Mouse (Mus musculus): ENCODE results near the gene Calhm3.
"Not testable (repeated sequence)": the region's sequence is repeated elsewhere in the genome, so short reads cannot be mapped to it uniquely, and the experiment has no call there.

Calhm3 gene

DNA sequence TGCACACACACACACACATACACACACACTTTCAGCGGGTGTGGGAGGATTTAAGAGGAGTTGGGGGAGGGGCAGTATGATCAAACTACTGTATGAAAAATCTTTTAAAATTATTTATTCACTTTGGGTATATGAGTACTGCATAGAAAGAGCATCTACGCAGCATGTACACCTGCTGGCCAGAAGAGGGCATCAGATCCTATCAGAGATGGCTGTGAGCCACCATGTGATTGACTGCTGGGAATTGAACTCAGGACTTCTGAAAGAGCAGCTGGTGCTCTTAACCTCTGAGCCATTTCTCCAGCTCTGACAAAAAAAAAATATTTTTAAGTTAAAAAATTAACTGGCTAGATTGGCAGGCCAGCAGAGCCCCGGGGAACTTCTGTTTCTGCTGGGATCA is 17.0 kb upstream of the Calhm3 start:
- in situ Hi-C loops (cut with MboI; ENCODE audit: low pct_unique_long_range_greater_than_20kb in 1 of 2, low sequenced_read_pairs in 2 of 2, unreplicated experiment in 1 of 2), result loop anchor here in 1 of 2 experiments (10.0 kb wide), 1 partner anchor 160 kb away; no protein-coding TSS in a partner anchor

DNA sequence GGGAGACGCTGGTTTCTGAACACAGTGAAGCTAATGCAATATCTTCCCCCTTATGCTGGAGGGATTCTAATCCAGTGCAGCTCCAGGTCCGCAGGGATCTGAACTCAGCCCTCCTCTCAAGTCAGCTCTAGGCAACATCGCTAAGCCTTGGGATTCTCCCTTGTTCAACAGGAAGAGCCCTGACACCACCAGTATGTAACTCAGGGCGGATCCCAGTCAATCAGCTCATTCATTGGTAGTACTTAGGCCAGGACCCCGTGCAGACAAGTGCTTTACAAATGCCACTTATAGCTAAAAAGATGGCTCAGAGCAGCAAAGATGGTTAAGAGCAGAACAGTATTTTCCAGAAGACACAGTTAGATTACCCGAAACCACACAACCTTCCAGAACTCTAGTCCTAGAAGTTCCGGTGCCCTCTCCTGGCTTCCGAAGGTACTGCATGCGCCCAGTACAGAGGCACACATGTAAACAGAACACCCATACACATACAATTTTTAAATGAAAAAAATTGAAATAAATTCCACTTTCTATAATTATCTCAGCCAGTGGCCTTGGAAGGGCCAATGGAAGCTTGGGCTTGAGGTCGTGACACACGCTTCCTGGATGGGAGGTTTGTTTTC is 11.3 kb upstream of the Calhm3 start:
- in situ Hi-C loops (cut with MboI; ENCODE audit: low pct_unique_long_range_greater_than_20kb in 1 of 2, low sequenced_read_pairs in 2 of 2, unreplicated experiment in 1 of 2), result loop anchor here (5.0 to 10.0 kb wide), 3 partner anchors 42 to 294 kb away; no protein-coding TSS in a partner anchor

DNA sequence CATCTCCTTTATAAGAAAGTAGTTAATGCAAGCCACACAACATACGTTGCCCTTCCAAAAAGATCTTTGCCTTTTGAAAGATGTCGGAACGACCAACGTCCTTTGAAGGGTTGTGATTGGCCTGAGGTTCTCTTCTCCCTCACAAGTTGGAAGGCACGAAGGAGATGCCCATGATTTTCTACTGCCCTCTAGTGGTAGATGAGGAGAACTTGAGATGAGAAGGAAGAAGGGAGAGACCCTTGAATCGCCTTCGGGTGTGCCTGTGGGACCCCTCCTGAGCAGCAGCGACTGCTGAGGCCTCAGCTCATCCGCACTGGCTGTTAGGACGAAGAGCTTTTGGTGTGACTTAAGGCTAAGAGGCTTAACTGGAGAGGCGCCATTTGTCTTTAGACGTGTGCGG is 10.7 kb upstream of the Calhm3 start:
- in situ Hi-C loops (cut with MboI; ENCODE audit: low pct_unique_long_range_greater_than_20kb in 1 of 2, low sequenced_read_pairs in 2 of 2, unreplicated experiment in 1 of 2), result loop anchor here (5.0 to 10.0 kb wide), 3 partner anchors 41 to 293 kb away; no protein-coding TSS in a partner anchor

DNA sequence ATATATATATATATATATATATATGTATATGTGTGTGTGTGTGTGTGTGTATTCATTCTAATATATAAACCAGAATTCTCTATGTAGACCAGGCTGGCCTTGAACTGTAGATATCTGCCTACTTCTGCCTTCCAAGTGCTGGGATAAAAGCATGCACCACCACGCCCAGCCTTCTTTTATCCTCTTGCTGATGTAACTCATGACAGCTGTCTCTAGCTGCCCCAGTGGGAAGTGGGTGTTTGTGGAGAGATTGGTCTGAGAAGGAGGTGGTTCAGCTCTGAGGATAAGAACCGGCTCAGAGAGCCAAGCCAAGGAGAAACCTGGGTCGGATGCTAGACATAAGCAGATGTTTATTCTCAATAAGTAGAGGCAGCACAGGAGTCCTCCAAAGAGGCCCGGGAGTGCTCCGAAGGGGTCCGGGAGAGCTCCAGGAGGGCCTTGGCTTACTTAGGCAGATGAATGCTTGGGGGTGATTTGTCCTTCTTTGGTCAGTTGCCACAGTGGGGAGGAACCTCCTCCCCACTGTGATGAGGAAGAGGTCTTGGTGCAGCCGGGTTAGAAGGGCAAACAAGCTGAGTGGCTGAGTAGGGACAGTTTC is 10.2 kb upstream of the Calhm3 start:
- in situ Hi-C loops (cut with MboI; ENCODE audit: low pct_unique_long_range_greater_than_20kb in 1 of 2, low sequenced_read_pairs in 2 of 2, unreplicated experiment in 1 of 2), result loop anchor here (5.0 to 10.0 kb wide), 3 partner anchors 40 to 293 kb away; no protein-coding TSS in a partner anchor

DNA sequence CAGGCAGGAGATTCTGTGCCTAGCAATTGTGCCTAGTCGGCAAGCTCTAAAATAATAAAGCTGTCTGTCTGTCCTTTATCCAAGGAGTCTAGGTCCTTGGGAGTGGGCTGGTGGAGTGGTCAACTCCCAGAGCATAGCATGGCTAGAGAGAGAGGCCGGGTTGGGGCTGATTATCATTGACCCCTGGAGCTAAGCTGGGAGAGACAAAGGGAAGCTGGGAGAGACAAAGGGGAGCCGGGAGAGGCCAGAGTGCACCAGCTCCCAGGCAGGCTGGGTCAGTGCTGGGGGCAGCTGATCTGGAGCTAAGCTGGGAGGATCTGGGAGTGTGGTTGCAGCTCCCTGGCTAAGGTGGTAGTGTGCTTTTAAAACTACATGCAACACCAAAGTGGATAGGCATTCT is 9.2 kb upstream of the Calhm3 start:
- in situ Hi-C loops (cut with MboI; ENCODE audit: low pct_unique_long_range_greater_than_20kb in 1 of 2, low sequenced_read_pairs in 2 of 2, unreplicated experiment in 1 of 2), result loop anchor here (5.0 to 10.0 kb wide), 3 partner anchors 39 to 292 kb away; no protein-coding TSS in a partner anchor

DNA sequence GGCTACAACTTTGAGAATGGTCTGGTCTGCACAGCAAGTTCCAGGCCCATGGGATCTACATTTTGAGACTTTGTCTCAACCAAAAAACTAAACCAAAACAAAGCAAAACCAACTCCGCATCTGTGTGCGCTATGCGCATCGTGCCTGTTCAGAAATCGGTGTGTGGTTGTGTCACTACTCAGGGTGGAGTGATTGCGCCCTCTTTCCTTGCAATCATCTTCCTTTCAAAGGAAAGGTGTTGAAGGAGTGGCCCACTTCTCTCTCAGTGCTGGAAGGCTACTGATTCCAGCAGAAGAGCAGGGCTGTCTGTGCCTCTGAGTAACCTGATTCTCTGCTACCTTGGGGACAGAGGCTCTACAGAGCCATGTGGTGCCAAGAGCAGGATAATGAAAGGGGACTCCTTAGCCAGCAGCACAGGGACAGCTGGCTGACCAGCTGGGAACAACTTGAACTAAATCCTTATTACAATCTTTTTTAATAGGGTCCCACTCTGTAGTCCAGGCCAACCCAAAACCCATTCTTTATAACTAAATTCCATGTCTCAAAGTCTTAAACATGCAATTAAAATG is 5.7 kb upstream of the Calhm3 start:
- in situ Hi-C loops (cut with MboI; ENCODE audit: low pct_unique_long_range_greater_than_20kb in 1 of 2, low sequenced_read_pairs in 2 of 2, unreplicated experiment in 1 of 2), result loop anchor here (10.0 kb wide), 2 partner anchors 48 to 288 kb away; no protein-coding TSS in a partner anchor

DNA sequence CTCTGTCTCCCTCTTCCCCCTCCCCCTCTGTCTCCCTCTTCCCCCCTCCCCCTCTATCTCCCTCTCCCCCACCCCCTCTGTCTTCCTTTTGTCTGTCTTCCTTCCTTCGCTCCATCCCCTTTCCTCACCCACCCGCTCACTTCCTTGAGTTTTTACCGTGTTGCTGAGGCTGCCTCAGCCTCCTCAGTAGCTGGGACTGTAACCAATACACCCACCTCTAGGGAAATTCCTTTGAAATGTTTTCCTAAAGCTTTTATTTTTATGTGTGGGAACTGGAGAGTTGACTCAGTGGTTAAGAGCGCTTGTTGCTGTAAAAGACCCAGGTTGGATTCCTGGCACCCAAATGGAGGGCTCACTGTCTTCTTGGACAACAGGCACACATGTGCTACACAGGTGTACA is 4.1 kb upstream of the Calhm3 start:
- in situ Hi-C loops (cut with MboI; ENCODE audit: low pct_unique_long_range_greater_than_20kb in 1 of 2, low sequenced_read_pairs in 2 of 2, unreplicated experiment in 1 of 2), result loop anchor here (10.0 kb wide), 2 partner anchors 47 to 287 kb away; no protein-coding TSS in a partner anchor

DNA sequence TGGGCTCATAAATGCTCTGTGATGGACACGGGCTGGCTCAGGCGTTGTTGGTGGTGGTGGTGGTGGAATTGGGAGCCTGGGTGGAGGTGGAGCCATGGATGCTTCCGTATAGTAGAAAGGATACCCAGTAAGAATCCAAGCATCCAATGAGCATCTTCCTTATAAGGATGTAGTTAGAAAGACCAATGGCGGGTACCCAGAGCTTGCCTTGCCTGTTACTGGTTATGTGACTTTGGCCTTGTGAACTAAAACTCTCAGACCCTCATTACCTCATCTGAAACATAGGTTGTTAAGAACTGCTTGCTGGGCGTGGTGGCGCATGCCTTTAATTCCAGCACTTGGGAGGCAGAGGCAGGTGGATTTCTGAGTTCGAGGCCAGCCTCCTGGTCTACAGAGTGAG is 3.8 kb downstream of the Calhm3 start:
- in situ Hi-C loops (cut with MboI; ENCODE audit: low pct_unique_long_range_greater_than_20kb in 1 of 2, low sequenced_read_pairs in 2 of 2, unreplicated experiment in 1 of 2), result no loop called here

DNA sequence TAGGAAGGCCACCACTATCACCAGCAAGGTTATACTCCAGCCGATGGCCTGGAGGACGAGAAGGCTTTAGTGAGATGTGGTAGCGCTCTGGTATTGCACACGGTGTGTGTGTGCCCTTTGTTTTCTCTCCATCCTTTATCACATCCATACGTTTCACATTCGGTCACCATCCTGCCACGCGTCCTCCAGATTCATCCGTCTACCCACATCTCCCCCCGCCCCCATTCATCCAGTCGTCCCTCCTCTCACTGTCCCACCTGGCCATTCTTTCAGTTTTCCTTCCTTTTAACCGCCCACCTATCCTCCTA is 5.5 kb downstream of the Calhm3 start:
- in situ Hi-C loops (cut with MboI; ENCODE audit: low pct_unique_long_range_greater_than_20kb in 1 of 2, low sequenced_read_pairs in 2 of 2, unreplicated experiment in 1 of 2), result no loop called here

DNA sequence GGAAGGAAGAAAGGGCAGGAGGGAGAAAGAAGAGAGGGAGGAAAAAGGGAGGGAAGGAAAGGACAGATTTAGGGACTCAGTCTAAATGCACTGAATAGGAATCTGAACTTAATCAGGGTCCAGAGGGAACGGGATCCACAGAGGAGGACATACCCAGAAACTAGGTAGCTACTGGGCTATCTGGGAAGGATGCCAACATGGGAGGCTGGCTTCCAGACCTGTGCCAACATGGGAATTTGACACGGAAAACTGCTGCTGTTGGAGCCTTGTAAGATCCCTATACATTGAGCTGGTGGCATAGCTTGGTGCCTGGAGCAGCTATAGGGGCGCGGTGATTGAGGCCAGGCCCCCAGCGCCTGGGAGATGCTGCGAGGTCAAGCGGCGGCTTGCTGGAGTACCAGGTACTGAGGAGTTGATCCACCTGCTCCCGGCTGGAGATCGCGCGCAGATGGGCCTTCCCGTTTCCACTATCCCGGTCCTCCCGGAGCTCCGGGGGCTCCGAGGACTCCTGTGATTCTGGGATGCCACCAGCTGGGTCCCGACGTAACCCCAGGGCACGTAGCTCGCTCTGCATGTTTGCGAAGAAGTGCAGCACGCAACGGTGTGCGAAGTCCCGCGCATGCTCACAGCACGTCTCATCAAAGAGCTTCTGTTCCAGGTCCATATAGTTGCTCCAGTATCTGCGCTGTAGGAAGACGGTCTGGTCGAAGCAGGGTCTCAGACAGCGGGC is 6.1 kb downstream of the Calhm3 start:
- in situ Hi-C loops (cut with MboI; ENCODE audit: low pct_unique_long_range_greater_than_20kb in 1 of 2, low sequenced_read_pairs in 2 of 2, unreplicated experiment in 1 of 2), result no loop called here

DNA sequence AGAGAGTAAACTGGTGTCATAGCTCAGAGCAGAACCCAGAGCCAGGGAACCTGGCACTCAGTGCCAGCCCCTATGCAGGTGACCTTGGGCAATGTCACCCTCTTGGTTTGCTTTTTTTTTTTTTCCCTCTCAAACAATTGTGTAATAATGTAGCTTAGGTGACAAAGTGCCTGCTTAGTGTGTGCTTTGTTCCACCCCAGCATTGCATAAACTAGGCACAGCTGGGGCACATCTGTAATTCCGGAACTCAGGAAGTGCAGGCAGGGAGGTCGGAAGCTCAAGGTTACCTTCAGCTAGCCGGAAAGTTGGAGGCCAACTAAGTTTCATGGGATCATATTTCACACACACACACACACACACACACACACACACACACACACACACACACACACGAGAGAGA is 7.7 kb downstream of the Calhm3 start:
- in situ Hi-C loops (cut with MboI; ENCODE audit: low pct_unique_long_range_greater_than_20kb in 1 of 2, low sequenced_read_pairs in 2 of 2, unreplicated experiment in 1 of 2), result no loop called here

DNA sequence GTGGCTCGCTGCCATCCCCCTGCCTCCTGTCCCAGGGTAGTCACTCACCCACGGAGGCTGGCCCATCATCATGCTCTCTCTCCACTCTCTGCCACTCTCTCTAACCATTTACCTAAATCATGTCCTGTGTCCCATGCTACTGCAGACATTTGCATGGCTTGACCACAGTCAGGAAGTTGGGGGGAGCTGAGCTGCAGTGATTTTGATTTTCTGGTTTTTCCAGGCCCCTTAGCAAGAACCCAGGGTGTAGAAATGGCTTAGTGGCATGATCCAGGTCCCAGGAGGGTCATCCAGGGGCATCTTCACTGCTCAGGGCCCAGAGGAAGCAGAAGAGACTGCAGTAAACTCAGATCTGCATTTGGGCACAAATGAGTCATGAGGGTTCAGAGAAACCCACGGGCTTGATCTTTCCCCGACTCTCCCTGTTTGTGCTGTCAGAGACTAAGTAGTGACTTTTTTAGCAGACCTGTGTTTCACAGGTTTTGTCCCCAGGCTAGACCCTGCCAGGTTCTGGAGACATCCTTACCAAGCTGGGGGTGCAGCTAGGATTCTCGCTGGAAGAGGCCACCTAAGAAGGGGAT is 9.2 kb downstream of the Calhm3 start:
- in situ Hi-C loops (cut with MboI; ENCODE audit: low pct_unique_long_range_greater_than_20kb in 1 of 2, low sequenced_read_pairs in 2 of 2, unreplicated experiment in 1 of 2), result no loop called here

DNA sequence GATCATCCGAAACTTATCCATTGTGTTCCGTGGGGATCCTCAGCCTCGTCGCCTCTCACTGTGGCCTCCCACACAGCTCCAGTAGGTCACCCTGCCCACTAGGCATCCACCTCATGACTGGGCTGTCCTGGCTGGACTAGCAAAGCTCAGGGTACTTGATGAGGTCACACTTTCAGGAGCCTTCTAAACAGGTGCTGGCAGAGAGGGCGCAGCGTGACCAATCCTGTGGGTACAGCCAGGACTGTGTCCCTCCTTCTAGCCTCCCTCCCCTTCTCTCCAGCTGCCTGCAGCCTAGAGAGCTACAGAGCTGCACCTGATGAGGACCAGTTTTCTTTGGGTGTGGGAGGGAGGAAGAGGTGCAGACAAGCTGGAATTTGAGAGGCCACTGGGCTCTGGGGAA is 13.4 kb downstream of the Calhm3 start, which contains the start of gene Calhm1:
Gene Calhm1 (minus strand): TSS at position 101 of the 400 bp plus-strand sequence.
- in situ Hi-C loops (cut with MboI; ENCODE audit: low pct_unique_long_range_greater_than_20kb in 1 of 2, low sequenced_read_pairs in 2 of 2, unreplicated experiment in 1 of 2), result no loop called here

DNA sequence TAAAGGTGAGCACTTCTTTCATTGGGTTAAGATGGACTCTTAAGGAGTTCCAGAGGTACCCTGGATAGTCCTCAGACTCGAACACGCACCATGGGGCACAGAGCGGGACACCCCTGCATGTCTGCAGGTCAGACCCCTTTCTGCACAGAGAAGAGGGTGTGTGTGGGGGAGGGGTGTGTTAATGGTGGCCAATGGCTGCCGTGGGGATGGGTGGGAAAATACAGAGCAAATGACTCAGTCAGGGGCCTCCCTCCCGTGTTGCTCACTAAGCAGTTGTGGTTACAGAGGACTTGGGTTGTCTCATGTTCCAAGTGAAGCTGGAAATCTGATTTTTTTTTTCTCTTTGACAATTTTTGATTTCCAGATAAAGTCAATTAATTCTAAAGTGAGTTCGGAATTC is 15.1 kb downstream of the Calhm3 start:
- in situ Hi-C loops (cut with MboI; ENCODE audit: low pct_unique_long_range_greater_than_20kb in 1 of 2, low sequenced_read_pairs in 2 of 2, unreplicated experiment in 1 of 2), result no loop called here

DNA sequence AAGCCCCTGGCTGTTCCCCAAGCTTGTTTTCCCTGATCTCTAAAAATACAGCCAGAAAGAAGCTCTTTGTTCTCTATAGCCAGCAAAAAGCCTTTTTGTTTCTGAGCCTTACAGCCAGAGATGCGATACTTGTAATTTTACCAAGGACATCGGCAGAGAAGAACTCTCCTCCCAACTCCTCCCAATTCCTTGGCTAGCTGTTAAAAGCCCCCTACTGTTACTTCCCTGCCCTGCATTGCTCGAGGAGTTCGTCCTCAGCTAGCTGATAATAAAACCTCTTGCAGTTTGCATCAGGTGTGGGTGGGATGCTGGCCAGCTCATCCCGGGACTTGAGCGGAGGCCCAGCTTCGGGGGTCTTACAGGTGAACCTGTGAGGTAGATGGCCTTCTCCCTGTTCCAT is 18.0 kb downstream of the Calhm3 start:
- in situ Hi-C loops (cut with MboI; ENCODE audit: low pct_unique_long_range_greater_than_20kb in 1 of 2, low sequenced_read_pairs in 2 of 2, unreplicated experiment in 1 of 2), result not testable (repeated sequence)

DNA sequence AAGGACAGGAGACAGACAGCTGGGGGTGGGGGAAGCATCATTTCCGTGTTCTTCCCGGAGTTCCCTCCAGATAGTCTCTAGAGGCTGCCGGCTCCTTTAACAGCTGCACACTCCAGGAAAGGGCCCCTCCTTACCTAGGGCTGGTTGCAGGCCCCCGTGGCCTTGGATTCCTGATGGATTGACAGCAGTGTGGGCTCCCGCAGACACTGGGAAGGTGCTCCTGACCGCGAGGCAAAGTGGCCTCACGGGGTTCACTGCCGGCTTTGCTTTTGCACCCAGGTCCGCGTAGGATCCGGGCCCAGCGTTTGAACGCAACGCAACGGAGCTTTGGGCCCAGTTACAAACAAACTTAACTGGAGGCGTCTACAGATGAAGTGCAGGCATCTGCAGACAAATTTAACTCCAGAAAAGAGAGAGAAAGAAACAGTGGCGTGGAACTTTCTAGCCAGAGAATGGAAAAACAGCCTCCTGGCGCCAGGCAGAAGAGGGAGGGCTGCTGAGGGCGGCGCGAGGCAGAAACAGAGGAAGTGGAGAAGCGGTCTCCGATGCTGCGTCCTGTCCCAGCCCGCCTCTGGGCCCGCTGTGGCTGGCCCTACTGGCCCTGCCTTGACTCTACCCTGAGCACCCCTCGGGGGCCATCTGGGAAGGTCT is 19.7 kb downstream of the Calhm3 start, which contains the start of gene Calhm2:
Gene Calhm2 (minus strand): TSS at position 524 of the 651 bp plus-strand sequence.
- in situ Hi-C loops (cut with MboI; ENCODE audit: low pct_unique_long_range_greater_than_20kb in 1 of 2, low sequenced_read_pairs in 2 of 2, unreplicated experiment in 1 of 2), result no loop called here

DNA sequence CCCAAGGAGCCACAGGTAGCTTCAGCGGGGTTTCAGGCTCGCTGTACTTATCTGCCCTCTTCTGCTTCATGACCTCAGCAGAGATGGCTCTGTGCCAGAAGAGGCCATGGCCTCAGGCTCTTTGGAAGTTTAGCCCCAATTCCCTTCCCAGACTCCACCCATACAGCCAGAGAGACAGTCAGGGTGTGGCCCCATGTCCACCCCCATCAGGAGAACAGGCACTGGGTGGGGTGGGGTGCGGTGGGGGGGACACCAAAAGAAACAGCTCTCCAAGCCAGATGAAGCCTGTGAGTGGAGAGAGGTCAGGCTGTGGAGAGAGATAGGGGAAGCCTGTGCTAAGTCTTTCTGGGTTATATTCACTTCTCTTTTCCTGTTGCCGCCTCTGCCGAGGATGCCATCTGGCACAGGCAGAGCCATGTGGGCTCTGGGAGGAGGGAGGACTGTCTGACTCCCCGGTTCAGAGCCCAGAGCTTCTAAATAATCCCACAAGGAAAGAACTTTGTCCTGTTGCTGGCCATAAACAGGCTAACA is 20.4 kb downstream of the Calhm3 start:
- in situ Hi-C loops (cut with MboI; ENCODE audit: low pct_unique_long_range_greater_than_20kb in 1 of 2, low sequenced_read_pairs in 2 of 2, unreplicated experiment in 1 of 2), result no loop called here

DNA sequence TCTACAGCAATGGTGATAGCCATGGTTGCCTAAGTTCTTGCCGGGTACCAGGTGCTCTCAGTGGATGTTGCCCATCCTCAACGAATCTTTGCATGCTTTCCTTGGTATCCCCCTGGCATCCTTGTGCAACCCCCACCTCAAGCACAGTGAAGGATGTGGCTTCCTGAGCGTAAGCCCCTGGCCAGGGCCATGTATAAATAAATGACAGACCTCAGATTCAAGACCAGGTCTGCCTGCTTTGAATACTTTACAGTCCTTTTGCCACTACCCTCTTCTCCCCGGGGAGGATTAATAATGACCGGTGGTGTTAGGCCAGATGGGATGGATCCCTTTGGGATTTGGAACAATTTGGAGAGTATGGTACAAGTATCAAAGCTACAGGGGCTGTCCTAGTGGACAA is 21.4 kb downstream of the Calhm3 start:
- in situ Hi-C loops (cut with MboI; ENCODE audit: low pct_unique_long_range_greater_than_20kb in 1 of 2, low sequenced_read_pairs in 2 of 2, unreplicated experiment in 1 of 2), result no loop called here
